Mouse (Mus musculus) left cerebral cortex, postnatal 36 days (tissue): ENCODE results near the gene Ppp2r1b. TPM values are rescaled to one million over a fixed set of nuclear protein-coding genes. Genes with fewer than 3 reads are reported as not detected.

Experiments
- DNase-seq, 2 experiments: peaks; one replicate each; pipeline ENCODE4 v3.0.0; 2021 to 2022; ENCODE audit warnings: low spot score in 2 of 2, mixed read lengths in 1 of 2
- intact Hi-C: fragments of 180-260 bp; cut with DNase I; formaldehyde crosslinking; loops from one replicate; pipeline ENCODE4 v1.15.1; 2025
- total RNA-seq, 2 experiments: library from RNA; stranded (reverse); gene quantifications; 2 replicates each; pipeline ENCODE4 v1.2.3; 2021

Ppp2r1b gene
- total RNA-seq, 2 experiments from 2014 or later: 13.6 to 15.4 TPM

DNA sequence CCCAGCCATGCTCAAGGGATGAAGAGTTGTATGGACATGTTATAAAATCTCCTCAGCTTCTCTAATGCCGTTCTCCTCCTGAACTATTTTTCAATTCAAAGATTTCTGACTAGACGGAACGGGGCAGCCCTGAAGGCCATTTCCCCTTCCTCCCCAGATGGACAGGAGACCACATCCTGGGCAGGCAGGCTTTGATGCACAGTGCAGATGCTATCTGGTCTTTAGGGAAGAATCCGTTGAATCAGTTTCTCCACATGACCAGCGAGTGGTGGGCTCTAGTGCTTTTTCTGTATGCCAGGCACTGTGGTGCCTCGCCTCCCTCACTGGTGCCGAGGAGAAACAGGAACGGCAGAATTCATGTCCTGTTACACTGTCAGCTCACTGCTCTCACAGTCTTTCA is 11.3 kb upstream of the Ppp2r1b start:
- intact Hi-C loops: no loop called here
- DNase-seq: no peak

DNA sequence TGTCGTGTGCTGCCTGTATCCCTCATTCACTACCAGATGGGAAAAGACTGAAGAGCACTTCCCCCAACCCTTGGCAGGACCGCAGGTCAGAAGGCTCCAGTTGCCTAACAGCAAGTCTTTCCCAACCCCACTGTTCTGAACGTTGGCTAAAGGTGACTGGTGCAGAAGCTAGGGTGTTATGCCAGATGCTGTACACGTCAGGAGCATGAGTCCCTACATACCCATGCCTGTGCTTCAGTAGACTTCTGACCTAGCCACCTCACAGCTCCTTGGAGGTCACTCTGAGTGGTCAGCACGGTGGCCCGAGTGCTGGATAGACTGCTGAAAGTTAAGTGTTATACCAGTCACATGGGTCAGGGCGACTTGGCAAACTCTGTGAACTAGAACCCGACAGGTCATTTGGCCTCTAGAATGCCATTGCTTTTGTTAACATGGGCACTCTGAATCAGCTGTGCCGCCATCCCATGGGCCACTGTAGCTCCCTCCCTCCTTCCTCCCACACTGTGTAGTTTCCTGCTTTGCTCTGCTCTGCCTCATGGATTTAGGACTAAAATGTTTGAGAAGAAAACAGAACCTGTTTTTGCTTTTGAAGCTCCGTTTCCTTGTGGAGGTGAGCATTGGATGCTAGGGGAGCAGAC is 9.9 kb upstream of the Ppp2r1b start:
- intact Hi-C loops: no loop called here
- DNase-seq: no peak

DNA sequence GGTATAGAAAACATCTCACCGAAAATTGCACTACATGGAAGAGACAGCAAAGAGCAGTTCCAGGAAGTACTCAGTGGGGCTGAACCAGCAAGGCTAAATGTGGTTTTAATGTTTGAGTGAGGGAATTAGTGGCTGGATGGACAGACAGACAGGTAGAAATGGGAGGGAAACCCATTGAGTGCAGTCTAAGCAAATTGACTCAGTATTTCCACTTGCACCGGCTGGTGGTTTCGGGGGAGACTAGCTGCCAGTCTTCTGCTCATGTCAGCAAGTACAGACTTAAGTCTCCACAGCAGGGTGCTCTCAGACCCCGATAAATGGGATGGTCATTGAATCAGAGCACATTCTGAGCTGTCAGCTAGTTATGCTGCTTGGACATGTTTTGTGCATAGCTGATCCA is 9.0 kb upstream of the Ppp2r1b start:
- DNase-seq: no peak
- intact Hi-C loops: no loop called here

DNA sequence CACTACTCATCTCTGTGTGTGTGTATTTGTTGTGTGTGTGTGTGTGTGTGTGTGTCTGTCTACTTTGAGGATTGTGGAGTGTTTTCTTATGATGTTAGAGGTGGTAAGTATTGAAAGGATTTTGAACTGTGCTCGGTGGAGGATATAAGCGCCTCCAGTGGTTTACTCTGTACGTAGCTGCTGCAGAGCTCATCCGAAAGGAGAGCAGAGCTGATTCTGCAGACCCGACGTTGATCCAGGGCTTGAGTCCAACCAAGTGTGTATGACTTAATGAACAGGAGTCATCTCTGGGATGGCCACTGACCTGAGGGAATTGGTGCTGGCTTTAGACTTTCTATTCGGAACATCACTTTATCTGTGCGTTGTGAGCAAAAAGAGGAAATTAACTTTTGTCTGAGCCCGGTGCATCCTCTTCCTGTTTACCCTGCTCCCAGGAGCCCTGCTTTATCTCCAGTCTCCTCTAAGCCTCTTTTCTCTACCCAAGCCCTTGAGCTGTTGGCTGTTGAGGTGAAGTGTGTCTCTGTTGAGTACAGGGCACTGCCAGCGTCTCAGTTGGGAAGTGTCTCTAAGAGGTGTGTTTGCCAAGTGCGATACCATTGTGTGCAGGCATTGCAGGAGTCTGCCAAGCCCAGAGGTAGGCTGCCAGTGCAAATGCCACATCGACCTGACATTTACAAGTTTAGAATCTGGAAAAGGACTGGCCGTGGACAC is 3.9 kb upstream of the Ppp2r1b start:
- intact Hi-C loops: no loop called here
- no peak for DNase-seq

DNA sequence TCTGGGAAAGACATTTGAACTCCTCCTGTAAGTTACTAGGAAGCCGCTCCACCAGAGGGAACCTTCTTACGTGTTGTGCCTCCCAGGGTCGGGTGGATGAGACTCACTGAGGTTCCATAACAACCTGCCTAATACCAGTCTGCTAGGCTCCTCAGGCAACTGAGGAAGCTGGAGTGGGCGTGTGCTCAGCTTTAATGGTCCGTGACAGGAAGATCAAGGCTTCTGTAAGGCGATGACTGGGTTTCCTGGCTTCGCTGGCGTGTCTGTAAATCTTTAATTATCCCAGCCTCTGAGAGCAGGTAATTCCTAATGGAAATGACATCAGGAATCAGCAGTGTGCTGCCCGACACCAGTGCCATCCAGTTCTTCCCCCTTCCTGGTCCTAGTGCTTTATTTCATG is 446 bp downstream of the Ppp2r1b start:
- no peak for DNase-seq
- intact Hi-C loops: loop anchor here (5.0 kb wide), 1 partner anchor 207 kb away; no protein-coding TSS in a partner anchor

DNA sequence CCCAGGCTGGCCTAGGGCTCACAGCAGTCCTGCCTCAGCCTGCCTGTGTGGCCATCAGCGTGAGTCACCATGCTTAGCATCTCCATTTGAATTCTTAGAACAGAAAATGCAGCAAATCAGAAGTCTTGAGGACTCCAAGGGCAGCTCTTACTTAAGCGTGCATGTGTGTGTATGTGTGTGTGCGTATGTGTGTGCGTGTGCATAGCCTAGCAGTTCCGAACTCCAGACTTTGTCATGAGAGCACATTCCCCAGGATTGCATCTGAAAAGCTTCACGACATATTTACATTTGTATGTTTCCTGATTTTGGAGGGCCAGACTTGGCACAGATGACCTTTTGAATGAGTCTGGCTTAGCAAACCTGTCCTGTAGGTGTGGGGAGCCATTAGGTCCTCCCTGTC is 2.0 kb downstream of the Ppp2r1b start:
- intact Hi-C loops: loop anchor here (5.0 kb wide), 1 partner anchor 205 kb away; no protein-coding TSS in a partner anchor
- DNase-seq: no peak

DNA sequence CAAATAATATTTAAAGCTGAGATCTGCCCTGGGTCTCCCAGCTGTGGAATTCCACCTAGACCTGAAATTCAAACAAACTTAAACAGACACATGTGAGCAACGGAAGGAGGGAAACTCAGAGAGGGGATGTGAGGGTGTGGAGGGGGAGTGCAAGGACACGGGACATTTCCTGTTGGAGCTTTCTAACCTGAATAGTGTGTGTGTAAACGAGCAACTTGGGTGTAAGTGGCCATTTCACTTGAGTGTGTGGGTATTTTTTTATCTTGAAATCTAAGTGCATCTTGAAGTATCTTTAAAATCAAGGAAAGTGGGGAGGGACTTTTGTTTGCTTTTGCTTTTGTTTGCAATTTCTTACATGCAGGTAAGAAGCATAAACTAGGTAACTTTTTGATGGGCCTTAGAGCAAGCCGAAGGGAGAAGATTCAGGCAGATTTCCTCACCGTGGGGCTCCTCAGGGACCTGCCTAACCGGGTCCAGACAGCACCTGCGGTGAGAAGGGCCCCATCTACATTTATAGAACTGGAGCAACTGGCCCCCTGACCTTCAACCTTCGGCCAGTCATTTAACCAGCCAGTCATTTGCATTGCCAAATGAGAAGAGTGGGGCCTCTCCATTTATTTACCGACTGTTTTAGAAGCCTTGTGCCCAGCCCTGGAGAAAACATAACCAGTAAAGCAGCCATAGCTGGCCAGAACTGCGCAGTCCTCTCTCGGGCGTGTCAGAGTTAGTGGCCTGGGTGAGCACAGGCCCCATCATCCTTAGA is 2.7 kb downstream of the Ppp2r1b start:
- intact Hi-C loops: loop anchor here (1.0 to 5.0 kb wide), 3 partner anchors 161 to 305 kb away; partner anchors contain the start of gene Sik2
- DNase-seq: no peak

DNA sequence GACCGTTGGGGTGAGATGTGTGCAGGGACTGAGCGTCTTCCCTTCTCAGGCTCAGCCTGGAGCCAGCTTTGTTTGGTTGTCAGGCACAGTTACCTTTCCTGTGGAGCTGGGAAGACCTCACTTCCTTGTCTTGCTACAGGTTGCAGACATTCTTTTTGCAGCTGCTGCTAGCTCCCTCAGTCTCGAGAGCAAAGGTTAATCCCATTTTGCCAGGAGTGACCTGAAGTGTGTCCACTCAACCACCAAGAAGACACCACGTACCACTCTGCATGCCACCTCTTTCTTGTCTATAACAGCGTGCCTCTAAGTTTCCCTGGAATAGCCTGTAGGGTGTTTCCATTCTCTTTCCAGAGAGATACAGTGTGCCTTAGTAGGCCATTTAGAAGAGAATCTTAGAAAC is 3.7 kb downstream of the Ppp2r1b start:
- intact Hi-C loops: loop anchor here (1.0 to 5.0 kb wide), 3 partner anchors 160 to 303 kb away; partner anchors contain the start of gene Sik2
- no peak for DNase-seq

DNA sequence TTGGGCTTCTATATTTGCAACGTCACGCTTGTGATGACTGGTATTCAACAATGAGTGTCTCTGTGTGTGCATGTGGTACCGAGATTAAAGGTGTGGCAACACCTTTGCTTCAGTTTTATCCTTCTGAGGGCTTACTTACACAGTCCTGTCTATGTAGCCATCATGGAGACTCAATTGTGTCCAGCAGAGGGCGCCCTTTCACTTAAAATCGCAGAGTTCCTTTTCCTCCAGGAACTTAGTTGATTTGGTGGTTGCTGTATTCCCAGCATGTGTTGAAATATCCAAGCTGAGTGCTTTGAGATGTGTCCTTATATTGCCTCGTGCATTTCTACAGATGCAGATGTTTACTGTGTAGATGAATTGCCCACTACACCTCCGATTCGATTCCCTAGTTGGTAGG is 4.1 kb downstream of the Ppp2r1b start:
- DNase-seq: peak; percentile 84 to 90
- intact Hi-C loops: loop anchor here (2.0 to 5.0 kb wide), 2 partner anchors 160 to 203 kb away; partner anchors contain the start of gene Sik2

DNA sequence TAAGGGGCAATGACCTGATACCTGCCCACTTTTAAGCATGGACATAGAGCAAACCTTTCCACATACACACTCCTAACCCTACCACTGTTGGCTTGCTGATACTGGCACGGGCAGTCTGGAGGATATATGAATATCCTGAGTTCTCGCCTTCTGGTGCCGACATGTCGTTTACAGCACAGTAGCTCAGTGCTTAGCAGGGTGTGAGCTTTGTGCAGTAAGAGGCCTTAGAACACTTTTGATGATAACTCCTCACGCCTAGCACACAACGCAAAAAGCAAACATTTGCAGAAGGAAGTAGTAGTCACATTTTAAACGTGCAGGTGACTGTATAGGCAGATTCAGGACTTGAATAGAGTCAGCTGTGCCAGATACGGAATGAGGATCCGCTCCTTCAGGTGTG is 4.7 kb downstream of the Ppp2r1b start:
- DNase-seq: no peak
- intact Hi-C loops: loop anchor here (2.0 to 5.0 kb wide), 2 partner anchors 159 to 203 kb away; partner anchors contain the start of gene Sik2

DNA sequence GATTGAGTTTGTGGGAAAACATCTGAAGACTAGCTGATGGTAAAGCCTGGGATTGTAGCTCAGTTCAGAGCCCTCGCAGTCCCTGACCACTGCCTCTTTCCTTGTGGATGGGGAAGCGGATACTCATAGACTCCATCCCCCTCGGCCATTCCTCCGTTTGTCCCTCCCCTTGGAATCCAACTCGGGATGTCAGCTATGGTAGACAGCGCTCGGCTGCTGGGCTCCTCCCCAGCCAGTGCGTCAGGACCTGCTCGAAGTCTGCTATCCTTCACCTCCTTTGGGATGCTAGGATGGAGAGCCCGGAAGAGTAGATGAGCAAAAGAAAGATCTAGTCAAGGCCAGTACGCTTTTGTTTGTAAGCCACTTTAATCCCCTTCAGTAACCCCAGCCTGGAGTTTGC is 5.2 kb downstream of the Ppp2r1b start:
- intact Hi-C loops: no loop called here
- DNase-seq: no peak

DNA sequence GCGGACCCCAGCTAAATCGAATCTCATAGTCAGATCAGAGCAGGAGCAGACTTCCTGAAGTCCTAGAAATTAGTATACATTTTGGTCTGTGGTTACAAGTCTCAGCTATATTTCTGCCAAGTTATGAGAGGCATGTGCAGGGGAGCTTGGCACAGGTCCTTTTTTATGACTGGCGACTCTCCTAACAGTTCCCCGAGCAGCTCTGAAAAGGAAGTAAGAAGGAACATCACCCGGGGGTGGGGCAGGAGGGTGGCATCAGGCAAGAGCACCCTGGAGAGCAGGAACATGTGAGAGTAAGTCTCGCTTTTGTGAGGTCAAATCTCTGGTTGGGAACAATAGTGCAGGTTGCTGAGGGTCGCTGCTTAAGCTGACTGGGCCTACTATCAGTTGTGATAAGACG is 5.6 kb downstream of the Ppp2r1b start:
- peak in 1 of 2 experiments; percentile 44 for DNase-seq
- intact Hi-C loops: no loop called here

DNA sequence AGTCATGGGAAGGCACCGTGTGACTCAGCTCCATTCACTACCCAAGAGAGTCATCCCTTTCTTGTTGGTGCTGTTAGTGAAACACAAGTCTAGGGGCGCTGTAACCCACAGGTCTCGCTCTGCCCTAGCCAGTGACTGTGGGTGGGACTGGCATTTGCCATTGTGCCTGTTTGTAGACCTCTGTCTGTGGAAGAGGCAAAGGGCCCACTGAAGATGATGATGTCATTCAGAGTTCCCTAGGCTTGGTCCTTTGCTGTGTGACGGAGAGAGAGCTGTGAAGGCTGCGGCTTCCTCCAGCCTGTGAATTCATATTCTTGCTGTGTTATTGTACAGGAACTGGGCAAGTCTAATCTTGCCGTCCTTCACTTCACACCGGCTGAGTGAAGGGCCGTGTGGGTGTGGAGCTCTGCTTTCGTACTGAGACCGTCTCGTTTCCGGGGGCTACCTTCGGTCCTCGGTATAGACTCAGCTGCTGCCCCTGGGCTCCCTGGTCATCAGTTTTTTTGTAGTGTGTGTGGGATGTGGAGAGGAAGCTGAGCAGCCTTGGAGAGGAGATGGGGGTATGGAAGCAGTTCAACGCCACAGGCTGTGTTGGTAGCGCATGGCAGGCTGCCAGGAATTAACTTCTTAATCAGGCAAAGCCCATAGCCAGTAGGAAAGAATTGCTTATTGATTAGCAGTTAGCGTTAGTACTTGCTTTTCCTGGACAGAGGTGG is 7.7 kb downstream of the Ppp2r1b start:
- intact Hi-C loops: no loop called here
- DNase-seq: no peak

DNA sequence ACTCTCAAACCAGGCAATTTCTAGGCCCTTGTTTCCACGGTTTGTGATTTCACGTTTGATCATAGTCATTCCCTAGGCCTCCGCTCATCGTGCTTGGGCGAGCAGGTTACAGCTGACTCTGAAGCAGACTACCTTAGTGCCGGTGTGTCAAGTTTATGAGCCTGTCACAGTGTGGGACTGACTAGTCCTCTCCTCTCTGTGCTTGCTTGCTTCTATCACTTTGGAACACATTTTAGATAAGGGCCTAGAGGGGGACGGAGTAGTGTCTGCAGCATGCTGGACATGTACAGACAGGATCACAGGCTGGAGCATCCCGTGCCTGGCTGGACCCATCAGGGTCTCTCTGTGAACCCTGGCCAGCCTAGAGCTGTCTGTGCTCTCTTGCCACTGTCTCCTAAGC is 9.3 kb downstream of the Ppp2r1b start:
- DNase-seq: no peak
- intact Hi-C loops: no loop called here

DNA sequence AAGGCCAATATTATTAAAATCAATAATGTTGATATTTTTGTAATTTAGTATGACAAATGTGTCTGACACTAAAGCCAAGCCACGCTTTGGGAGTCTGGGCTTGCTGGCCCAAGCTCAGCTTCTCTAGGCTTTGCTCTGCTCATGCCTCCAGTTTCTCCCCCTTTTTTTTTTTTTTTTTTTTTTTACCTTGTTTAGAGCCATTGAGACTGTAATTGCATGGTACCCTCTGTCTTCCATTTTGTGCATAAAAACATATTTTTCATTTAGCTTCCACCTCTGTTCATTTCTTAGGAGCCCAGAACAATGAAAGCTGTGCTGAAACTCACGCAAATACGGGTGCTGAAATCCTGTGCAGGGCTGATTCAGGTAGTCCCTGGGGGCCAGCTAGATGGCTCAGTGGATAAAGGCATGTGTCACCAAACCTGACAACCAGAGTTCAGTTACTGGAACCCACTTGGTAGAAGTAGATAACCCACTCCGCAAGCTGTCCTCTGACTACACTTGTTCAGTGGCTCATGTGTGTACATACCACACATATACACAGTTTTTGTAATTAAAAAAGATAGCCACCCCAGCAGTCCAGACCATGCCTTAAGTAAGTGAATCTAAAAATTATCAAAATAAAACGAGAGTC is 10.1 kb downstream of the Ppp2r1b start:
- no peak for DNase-seq
- intact Hi-C loops: no loop called here

DNA sequence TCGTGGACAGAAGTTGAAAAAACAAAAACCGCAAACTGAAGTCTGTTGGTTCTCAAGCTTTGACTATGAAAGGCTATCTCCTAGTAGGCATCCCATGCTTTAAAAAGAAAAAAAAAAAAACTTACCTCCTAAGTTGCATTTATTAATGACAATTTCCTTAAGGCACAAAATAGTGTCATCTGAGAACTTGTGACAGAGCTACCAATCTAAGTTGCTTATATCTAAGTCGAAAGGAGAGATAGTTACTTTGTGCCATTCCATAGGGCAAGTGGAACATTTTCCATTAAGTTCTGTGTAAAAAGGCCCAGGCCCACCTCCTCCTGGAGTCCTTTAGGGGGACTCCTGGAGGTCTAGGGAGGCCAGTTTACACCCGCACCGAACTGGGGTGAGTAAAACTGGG is 10.7 kb downstream of the Ppp2r1b start:
- intact Hi-C loops: loop anchor here (2.0 kb wide), 1 partner anchor 153 kb away; the partner anchor contains the start of gene Sik2
- no peak for DNase-seq

DNA sequence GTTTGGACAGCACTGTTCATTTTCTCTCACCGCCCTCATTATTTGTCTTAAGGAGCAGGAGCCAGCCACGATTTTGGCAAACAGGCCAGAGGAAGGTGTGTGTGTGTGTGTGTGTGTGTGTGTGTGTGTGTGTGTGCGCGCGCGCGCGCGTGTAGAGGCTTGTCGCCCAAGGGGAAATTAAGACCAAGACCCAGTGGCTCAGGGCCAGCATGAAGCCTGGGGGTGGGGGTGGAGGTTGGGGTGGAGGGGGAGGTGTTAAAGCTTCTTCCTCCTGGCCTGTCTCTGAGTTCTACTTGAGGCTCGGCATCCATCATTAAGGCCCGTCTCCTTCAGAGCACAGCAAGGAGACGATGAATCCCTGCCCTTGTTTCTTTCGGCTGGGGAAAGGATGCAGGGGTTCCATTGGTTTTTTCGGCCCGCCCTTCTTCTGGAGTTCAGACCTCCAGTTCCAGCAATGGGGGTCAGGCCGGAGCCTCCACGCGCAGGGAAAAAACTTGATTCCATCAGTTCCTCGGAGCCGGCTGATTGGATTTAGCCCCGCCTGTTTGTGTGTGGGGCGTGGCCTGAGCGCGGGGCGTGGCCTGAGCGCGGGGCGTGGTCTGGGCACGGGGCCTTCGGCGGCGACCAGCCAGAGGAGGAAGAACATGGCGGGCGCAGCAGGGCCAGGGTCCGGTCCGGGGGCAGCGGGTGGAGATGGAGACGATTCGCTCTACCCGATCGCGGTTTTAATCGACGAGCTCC is 11.4 kb downstream of the Ppp2r1b start:
- intact Hi-C loops: loop anchor here (2.0 kb wide), 1 partner anchor 152 kb away; the partner anchor contains the start of gene Sik2

DNA sequence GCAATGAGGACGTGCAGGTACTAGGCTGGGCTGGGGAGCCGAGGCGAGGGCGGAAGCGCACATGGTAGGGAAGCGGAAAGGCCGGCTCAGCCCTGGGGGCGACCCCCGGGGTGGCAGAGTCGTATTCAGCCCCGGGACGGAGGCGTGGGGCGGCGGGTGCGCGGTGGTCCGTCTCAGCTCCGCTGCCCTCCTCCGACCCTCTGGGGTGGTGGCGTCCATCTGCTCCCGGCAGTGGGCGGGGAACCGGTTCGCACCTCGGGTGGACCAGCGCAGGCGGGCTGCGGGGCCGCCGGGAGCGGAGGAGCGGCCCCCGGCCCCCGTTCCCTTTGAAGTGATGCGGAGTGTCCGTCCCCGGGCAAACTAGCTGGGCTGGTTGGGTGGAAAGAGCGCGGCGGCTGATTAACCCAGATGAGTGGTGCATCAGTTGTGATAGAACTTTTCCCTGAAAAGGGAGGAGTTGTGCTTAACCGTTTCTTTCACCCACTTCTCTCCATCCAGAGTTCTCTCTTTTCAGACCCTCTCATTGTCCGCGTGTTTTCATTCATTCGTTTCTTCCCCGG is 12.1 kb downstream of the Ppp2r1b start:
- intact Hi-C loops: loop anchor here (2.0 kb wide), 1 partner anchor 152 kb away; the partner anchor contains the start of gene Sik2
- DNase-seq: no peak

More for the DNA sequence above, 11.4 kb downstream of the Ppp2r1b start:
- DNase-seq: peak; percentile 91
